Mouse (Mus musculus) induced T-regulatory cell, adult 2 months (primary cell): Measurements from ENCODE around the gene Tlr8.
"Not testable (repeated sequence)": the region's sequence is repeated elsewhere in the genome, so short reads cannot be mapped to it uniquely, and the experiment has no call there.

ENCODE experiments used
- DNase-seq: peaks from one replicate; pipeline ENCODE4 v3.0.0-alpha.2; 2012; ENCODE audit warnings: low read depth

The Tlr8 gene

GRCm38 (mm10) chrX:167264086-167264485 is at the start of gene Tlr8:
Gene Tlr8, minus strand, starts transcription at chrX:167264329.
- no peak for DNase-seq

GRCm38 (mm10) chrX:167302061-167302460 is 37.9 kb upstream of the Tlr8 start:
- not testable (repeated sequence) for DNase-seq

- peak; percentile 75 for DNase-seq
Observed at GRCm38 (mm10) chrX:167276953-167277352, 12.8 kb upstream of the Tlr8 start.

GRCm38 (mm10) chrX:167276551-167276950 is 12.4 kb upstream of the Tlr8 start:
- DNase-seq = no peak

- DNase-seq = no peak
Observed at GRCm38 (mm10) chrX:167263530-167263929, 599 bp downstream of the Tlr8 start.

- no peak for DNase-seq
Observed at GRCm38 (mm10) chrX:167241736-167242135, 22.4 kb downstream of the Tlr8 start.

- DNase-seq = no peak
Observed at GRCm38 (mm10) chrX:167239293-167239921, 24.7 kb downstream of the Tlr8 start.

- peak; percentile 88 for DNase-seq
Observed at GRCm38 (mm10) chrX:167233104-167233687, 30.9 kb downstream of the Tlr8 start.

GRCm38 (mm10) chrX:167231150-167231549 is 33.0 kb downstream of the Tlr8 start:
- DNase-seq = peak; percentile 70

- DNase-seq = peak; percentile 10
Observed at GRCm38 (mm10) chrX:167229819-167230218, 34.3 kb downstream of the Tlr8 start.

GRCm38 (mm10) chrX:167229206-167229605 is 34.9 kb downstream of the Tlr8 start:
- DNase-seq = peak; percentile 83

GRCm38 (mm10) chrX:167227756-167228155 is 36.4 kb downstream of the Tlr8 start:
- DNase-seq = peak; percentile 39

- peak; percentile 76 for DNase-seq
Observed at GRCm38 (mm10) chrX:167227138-167227537, 37.0 kb downstream of the Tlr8 start.

GRCm38 (mm10) chrX:167226570-167226969 is 37.6 kb downstream of the Tlr8 start:
- peak; percentile 75 for DNase-seq

GRCm38 (mm10) chrX:167212707-167213106 is 51.4 kb downstream of the Tlr8 start:
- peak; percentile 47 for DNase-seq

GRCm38 (mm10) chrX:167211871-167212555 is 52.1 kb downstream of the Tlr8 start:
- peak; percentile 46 for DNase-seq

GRCm38 (mm10) chrX:167210319-167210728 is 53.8 kb downstream of the Tlr8 start:
- peak; percentile 62 for DNase-seq

GRCm38 (mm10) chrX:167209828-167210227 is 54.3 kb downstream of the Tlr8 start:
- DNase-seq = peak; percentile 66

- DNase-seq = peak; percentile 90
Observed at GRCm38 (mm10) chrX:167208978-167209754, 55.0 kb downstream of the Tlr8 start, which contains the start of gene Tmsb4x. Gene Tmsb4x, minus strand, starts transcription at chrX:167209315.

- DNase-seq = peak; percentile 63
Observed at GRCm38 (mm10) chrX:167208506-167208820, 55.7 kb downstream of the Tlr8 start.

- peak; percentile 79 for DNase-seq
Observed at GRCm38 (mm10) chrX:167207741-167208505, 56.2 kb downstream of the Tlr8 start.
